Mouse (Mus musculus): ENCODE measurements around the gene Sec24b.
A peak's percentile ranks its signal among the peaks of the same experiment; 100 is the strongest.

Gene Sec24b

GRCm38 (mm10) chr3:130061281-130061680 lies at the start of gene Sec24b:
Gene Sec24b, minus strand, starts transcription at chr3:130061553.
- peak; percentile 55 for DNase-seq (ENCODE audit: extremely low read depth, low read depth)

DNA sequence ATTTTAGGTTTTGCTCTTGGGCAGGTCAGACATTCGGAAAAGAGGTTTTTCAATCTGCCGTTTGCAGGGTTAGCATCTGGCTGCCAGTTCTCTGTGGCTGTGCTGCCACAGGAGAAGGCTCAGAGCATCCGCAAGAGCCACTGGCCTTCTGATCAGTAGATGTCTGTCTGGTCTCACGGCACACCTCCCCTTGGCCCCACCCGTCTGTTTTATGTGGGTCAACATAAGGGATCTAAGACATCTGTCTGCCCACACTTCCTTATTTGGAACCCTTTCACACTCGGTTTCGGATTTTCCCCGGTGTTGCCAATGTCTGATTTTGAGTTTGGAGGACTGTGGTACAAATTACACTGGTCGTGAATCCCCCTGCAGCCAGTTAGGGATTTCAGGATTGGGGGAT lies 43.1 kb upstream of the Sec24b start:
- no peak for DNase-seq (ENCODE audit: extremely low read depth, low read depth)

- DNase-seq (ENCODE audit: extremely low read depth, low read depth) = peak; percentile 49
These were observed 42.1 kb upstream of the Sec24b start for GRCm38 (mm10) chr3:130103486-130103885.

- DNase-seq (ENCODE audit: extremely low read depth, low read depth) = peak; percentile 45
These were observed 33.9 kb upstream of the Sec24b start for GRCm38 (mm10) chr3:130095160-130095781.

DNA sequence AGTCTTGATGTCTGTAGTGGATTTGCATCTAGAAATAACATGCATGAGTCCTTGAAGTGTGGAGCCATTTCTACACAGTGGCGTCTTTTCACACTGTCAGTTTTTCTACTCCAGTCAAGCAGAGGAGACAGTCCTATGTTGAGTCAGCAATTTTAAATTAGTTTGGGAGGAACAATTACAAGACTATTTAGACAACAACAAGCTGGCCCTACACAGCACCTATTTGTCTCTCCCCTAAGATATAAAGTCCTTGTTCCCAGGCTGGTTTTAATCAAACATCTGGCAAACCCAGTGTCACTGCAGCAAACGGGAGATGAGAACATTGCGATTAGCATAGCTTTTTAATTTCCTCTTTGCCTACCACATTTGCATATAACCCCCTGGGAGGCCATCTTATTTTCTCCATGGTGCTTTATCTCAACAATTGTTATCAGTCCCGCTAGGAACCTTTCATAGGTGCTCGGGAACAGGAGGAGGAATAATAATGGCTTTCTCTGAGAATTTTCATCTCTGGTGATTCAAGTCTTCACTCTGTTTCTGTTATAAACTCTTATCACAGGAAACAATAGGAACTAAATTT lies 32.9 kb upstream of the Sec24b start:
- no peak for DNase-seq (ENCODE audit: extremely low read depth, low read depth)

DNA sequence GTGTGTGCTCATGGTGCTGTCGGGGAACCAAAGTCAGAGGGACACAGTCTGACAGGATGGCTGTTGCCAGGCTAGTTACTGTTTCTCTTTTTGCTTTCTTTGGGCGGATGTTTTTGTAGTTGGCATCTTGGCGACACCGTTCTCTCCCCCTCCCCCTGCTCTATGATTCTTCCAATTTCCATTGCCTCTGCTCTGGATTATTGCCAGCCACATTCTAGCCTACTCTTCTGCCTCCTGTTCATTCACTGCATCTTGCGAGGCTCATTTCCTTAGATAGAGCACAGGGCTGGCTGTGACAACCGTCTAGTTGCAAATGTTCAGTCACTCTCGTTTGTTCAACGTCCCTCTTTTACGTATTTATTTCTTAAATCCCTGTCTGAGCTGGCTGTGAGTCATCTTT lies 29.1 kb upstream of the Sec24b start:
- no peak for DNase-seq (ENCODE audit: extremely low read depth, low read depth)

GRCm38 (mm10) chr3:130088654-130089053 lies 27.3 kb upstream of the Sec24b start:
- no peak for DNase-seq (ENCODE audit: extremely low read depth, low read depth)

- no peak for DNase-seq (ENCODE audit: extremely low read depth, low read depth)
These were observed 26.1 kb upstream of the Sec24b start for GRCm38 (mm10) chr3:130087466-130087865.

DNA sequence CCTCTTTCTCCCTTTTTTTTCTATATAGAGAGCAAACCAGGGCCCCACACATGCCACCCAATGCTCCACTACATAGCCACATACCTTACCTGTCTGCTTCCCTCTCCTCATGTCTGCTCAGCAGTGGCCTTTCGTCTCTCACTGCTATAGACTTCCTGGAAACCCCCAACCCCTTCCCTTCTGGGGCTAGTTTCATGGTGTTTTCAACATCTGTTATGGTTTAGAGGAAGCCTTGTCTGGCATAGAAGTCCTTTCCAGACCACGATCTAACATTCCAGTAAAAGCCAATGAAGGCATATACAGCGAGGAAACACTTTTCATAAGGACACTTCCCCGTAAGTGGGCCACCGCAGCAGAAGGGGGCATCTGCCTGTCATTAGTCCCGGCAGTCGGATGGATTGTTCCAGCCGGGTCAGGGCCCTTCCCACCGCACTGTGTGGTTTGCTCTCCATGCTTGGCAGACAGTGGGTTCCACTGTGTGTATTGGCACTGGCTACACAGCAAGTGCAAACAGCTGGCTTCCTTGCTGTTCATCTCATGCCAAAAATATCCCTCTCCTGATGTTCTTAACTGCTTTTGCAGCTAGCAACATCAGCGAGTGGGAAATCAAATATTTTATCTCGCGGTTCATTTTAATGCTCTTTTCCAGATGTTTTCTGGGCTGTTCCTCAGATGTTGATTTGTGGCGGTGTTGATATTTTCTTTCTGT lies 25.2 kb upstream of the Sec24b start:
- no peak for DNase-seq (ENCODE audit: extremely low read depth, low read depth)

- DNase-seq (ENCODE audit: extremely low read depth, low read depth) = no peak
These were observed 22.0 kb upstream of the Sec24b start for GRCm38 (mm10) chr3:130083312-130083711.

DNA sequence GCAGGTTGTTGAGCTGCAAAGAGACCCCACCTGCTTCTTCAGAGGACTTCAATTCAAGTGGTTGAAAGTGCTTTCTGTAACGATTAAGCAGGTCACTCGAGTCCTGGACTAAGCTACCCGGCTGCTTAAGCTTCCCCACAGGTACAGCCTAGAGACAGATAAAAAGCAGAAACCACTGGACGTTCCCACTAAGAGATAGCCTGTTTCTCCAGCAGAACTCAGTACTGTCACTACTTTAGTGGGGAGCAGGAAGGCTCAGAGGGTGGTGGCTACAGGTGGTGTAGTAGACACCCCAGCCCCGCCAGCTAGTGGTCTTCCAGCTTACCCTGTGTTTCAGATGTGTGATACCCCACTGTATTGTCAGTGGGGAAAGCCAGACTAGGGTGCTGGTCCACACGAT lies 19.3 kb upstream of the Sec24b start:
- no peak for DNase-seq (ENCODE audit: extremely low read depth, low read depth)

DNA sequence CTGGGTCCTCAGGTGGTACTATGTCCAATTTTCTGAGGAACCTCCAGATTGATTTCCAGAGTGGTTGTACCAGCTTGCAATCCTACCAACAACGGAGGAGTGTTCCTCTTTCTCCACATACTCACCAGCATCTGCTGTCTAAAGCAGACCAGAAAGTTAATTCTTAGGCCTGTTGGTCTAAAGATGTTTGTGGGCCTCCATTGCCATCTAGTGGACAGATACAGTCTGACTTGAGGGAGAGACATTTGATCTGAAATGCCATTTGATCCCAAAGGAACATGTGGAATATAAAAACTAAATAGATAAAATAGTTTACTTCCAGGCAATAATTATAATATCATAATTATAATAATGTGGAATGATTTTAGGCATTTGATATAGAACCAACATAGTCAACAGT lies 18.4 kb upstream of the Sec24b start:
- peak; percentile 73 for DNase-seq (ENCODE audit: extremely low read depth, low read depth)

- no peak for DNase-seq (ENCODE audit: extremely low read depth, low read depth)
These were observed 15.9 kb upstream of the Sec24b start for GRCm38 (mm10) chr3:130077291-130077690.

DNA sequence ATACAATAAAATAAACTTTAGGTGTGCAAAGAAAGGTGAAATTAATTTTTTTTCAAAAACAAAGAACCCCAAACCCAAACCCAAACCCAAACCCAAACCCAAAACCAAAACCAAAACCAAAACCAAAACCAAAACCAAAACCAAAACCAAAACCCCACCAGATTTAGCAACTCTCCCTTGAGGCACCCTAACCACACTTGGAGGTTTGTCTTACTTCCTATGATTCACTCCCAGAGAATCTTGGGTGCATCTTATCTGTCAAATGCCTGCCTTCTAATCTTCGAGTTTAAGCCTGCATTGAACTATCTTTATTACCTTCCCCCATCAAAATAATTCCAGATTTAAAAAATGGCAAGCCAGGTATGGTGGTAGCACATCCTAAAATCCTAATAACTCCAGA lies 14.4 kb upstream of the Sec24b start:
- no peak for DNase-seq (ENCODE audit: extremely low read depth, low read depth)

GRCm38 (mm10) chr3:130073085-130073484 lies 11.7 kb upstream of the Sec24b start:
- DNase-seq (ENCODE audit: extremely low read depth, low read depth) = no peak

DNA sequence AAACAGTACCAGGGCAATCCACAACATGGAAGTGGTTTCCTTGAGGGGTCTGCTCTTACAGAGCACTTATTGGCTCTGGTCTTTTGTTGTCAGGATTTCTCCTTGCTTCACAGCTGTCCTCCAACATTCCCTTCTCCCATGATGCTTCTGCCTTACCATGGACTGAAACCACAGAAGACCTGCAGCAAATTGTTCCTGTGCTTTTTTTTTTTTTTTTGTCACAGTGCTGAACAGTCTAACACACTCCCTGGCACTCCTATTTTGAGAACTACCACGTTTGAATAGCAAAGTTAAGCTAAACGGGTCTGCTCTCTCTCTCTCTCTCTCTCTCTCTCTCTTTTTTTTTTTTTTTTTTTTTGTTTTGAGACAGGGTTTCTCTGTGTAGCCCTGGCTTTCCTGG lies 10.6 kb upstream of the Sec24b start:
- no peak for DNase-seq (ENCODE audit: extremely low read depth, low read depth)

- peak; percentile 56 for DNase-seq (ENCODE audit: extremely low read depth, low read depth)
These were observed 840 bp downstream of the Sec24b start for GRCm38 (mm10) chr3:130060396-130061029.

GRCm38 (mm10) chr3:130059805-130060395 lies 1.5 kb downstream of the Sec24b start:
- DNase-seq (ENCODE audit: extremely low read depth, low read depth) = peak; percentile 36

DNA sequence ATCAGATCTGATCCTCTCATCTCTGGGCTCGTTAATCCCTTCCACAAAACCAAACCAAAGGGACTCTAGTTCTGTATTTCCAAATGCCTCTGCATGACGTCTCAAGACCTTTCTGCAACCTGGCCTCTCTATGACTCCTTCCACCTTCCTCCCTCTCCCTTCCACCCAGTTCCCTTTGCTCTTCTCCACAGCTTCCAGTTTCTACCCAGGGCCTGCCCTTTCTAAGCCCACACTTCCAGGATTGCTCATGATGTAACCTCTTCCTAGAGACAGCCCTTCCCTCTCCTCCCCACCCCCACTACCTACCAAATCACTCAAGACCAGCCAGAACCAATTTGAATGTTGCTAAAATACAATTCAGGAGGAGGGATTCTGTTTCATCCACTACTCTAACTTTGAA lies 2.9 kb downstream of the Sec24b start:
- no peak for DNase-seq (ENCODE audit: extremely low read depth, low read depth)

DNA sequence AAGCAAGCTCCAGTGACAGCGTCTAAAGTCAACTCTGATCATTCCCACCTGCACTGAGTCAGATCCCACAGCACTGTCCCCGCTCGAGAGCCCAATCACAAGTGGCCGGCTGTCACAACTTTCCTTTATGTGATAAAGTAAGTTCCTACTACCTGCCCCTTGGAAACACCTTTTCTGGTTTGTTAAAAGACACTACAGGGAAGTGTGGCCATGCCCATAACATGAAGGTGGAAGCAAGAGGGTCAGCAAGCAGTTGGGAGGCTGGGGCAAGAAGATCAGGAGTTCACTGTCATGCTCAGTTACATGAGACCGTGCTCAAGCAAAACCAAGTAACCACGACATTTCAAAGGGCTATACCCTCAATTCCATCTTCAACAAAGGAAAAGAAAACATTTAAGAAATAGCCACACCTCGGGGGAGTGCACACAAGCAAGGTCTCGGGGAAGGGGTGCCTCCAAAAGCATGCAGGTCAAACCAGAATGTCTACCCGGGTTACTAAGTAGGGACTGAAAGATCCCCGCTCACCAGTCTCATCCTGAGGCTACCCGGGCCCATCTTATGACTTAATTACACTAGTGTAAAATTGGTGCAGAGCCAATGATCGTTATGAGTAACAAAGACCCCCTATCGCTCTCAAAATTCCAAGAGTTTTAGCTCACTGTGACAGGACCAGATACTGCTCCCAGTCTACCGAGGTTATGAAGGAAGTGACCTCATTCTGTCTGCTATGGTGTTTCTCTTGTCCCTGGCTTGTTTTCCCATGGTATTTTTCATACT lies 3.6 kb downstream of the Sec24b start:
- DNase-seq (ENCODE audit: extremely low read depth, low read depth) = no peak

Data from MEL-GATA-1-ER (cell line).